Mouse (Mus musculus): Measurements from ENCODE around the gene Zswim3. TPM values are rescaled to one million over a fixed set of nuclear protein-coding genes. Genes with fewer than 3 reads are reported as not detected.
"Not testable (repeated sequence)": the region's sequence is repeated elsewhere in the genome, so short reads cannot be mapped to it uniquely, and the experiment has no call there.

The Zswim3 gene
- polyA plus RNA-seq, 1 experiment from 2014 or later, result 5.9 TPM

DNA sequence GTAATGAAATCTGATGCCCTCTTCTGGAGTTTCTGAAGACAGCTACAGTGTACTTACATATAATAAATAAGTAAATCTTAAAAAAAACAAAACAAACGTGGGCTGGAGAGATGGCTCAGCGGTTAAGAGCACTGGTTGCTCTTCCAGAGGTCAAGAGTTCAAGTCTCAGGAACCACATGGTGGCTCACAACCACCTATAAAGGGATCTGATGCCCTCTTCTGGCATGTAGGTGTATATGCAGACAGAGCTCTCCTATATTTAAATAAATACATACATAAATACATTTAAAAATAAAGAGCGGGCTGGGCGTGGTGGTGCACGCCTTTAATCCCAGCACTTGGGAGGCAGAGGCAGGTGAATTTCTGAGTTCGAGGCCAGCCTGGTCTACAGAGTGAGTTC lies 6.3 kb upstream of the Zswim3 start:
- H3K27ac ChIP-seq (replicated peaks in 1 of 2; ENCODE audit: control insufficient read depth in 1 of 2, insufficient read depth in 1 of 2, low read depth in 2 of 2, low read length in 2 of 2); H3K4me2 ChIP-seq (ENCODE audit: low read length); H3K27me3 ChIP-seq (ENCODE audit: control insufficient read depth, insufficient read depth, low read length); H3K4me3 ChIP-seq (ENCODE audit: control insufficient read depth in 1 of 2, insufficient read depth in 1 of 2, low read depth in 1 of 2, low read length in 2 of 2); H3K4me1 ChIP-seq (ENCODE audit: control insufficient read depth in 2 of 2, insufficient read depth in 2 of 2, low read length in 2 of 2); H3K9me3 ChIP-seq (ENCODE audit: control insufficient read depth, low read length); ATAC-seq (ENCODE audit: insufficient number of reproducible peaks, insufficient read depth, low FRiP score, low read depth); H3K9ac ChIP-seq (ENCODE audit: low read length): not testable (repeated sequence)
- 75% methylated on average over 6 of the region's 6 CpGs for WGBS
- peaks cover 86% of the 10 kb centered on the region for H3K36me3 ChIP-seq (ENCODE audit: control insufficient read depth, insufficient read depth, low read length)

DNA sequence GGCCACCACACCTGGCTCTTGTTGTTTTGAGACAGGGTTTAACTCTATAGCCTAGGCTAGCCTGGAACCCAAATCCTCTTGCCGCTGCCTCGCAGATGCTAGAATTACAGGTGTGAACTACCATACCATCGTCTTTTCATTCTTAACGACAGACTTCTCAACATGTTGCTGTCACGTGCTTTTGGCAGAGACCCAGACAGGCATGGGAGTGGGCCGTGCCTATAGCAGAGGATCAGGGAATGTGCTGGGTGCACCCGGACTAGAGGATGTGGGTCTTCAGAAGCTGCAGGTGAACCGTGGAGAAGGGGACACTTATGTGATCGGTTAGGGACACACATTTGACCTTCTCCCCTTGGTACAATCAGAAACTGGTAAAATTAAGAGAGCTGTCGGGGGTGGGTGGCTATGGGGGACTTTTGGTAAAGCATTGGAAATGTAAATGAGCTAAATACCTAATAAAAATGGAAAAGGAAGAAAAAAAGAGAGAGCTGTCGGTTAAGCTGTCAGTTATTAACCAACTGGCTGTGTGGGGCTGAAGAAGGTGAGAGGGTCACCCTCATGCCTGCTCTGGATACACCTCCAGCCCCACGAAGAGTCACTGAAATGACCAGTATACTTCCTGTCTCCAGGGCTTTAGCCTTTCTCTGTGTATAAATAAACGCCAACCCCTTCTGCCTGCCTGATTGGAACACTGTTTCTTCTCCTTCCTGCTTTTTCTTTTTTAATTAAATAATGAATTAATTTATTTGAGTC lies 4.5 kb upstream of the Zswim3 start:
- H3K4me2 ChIP-seq (ENCODE audit: low read length), result no peak overlapping the region
- no peak for ATAC-seq (ENCODE audit: insufficient number of reproducible peaks, insufficient read depth, low FRiP score, low read depth)

DNA sequence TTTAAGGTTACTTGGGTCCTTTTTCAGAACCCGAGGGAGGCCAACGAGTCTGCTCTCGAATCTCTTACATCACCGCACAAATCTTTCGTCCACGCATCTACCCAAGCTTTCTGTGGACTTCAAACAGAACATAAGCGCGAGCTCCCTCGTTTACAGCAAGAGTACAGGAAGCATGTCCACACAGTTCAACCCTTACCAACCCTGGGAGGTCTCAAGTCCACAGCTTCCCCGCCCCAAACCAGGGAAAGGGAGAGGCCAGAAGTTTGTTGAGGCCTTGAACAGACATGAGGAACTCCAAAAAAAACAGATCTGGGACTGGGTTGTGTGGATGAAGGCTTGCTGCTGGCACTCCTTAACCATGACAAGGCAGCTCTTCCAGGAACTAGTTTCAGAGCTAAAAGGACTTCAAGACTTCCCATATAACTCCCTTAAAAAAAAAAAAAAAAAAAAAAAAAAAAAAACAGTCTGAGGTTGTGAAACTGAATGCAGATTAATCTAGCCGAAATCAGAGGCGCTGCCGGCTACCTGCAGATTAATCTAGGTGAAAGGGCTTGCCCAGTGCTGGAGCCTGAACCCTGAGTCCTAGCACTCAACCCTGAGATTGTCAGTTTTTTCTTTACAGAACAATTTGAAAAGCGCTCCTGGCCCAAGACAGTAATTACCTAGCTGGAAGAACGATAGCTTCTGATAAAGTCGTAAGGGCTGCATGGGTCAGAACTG lies 1.5 kb upstream of the Zswim3 start:
- 87% methylated on average over 16 of the region's 16 CpGs for WGBS
- peak overlapping the region; percentile 92 for H3K9ac ChIP-seq (ENCODE audit: low read length)
- H3K27me3 ChIP-seq (ENCODE audit: control insufficient read depth, insufficient read depth, low read length), result no peaks in the 10 kb centered on the region
- peak overlapping the region in 1 of 2 experiments; percentile 94; a peak in 1 of 4 replicates for H3K4me3 ChIP-seq (ENCODE audit: control insufficient read depth in 1 of 2, insufficient read depth in 1 of 2, low read depth in 1 of 2, low read length in 2 of 2)
- peaks cover 4 to 16% of the 10 kb centered on the region in 2 experiments; a peak in 3 of 4 replicates for H3K4me1 ChIP-seq (ENCODE audit: control insufficient read depth in 2 of 2, insufficient read depth in 2 of 2, low read length in 2 of 2)
- peaks cover 41% of the 10 kb centered on the region for H3K36me3 ChIP-seq (ENCODE audit: control insufficient read depth, insufficient read depth, low read length)
- no peak for ATAC-seq (ENCODE audit: insufficient number of reproducible peaks, insufficient read depth, low FRiP score, low read depth)
- no peak overlapping the region for H3K27ac ChIP-seq (replicated peaks in 1 of 2; ENCODE audit: control insufficient read depth in 1 of 2, insufficient read depth in 1 of 2, low read depth in 2 of 2, low read length in 2 of 2)
- no peaks in the 10 kb centered on the region for H3K9me3 ChIP-seq (ENCODE audit: control insufficient read depth, low read length)
- H3K4me2 ChIP-seq (ENCODE audit: low read length), result peak overlapping the region; percentile 68

More for the DNA sequence above, 4.5 kb upstream of the Zswim3 start:
- Histone ChIP-seq H3K36me3 (ENCODE audit: control insufficient read depth, insufficient read depth, low read length) (peaks cover 69% of the 10 kb centered on the region), H3K27ac (replicated peaks in 1 of 2; ENCODE audit: control insufficient read depth in 1 of 2, insufficient read depth in 1 of 2, low read depth in 2 of 2, low read length in 2 of 2) (no peak overlapping the region), H3K4me3 (ENCODE audit: control insufficient read depth in 1 of 2, insufficient read depth in 1 of 2, low read depth in 1 of 2, low read length in 2 of 2) (no peak overlapping the region), H3K9ac (ENCODE audit: low read length) (no peak overlapping the region), H3K27me3 (ENCODE audit: control insufficient read depth, insufficient read depth, low read length) (no peaks in the 10 kb centered on the region), H3K9me3 (ENCODE audit: control insufficient read depth, low read length) (no peaks in the 10 kb centered on the region), H3K4me1 (ENCODE audit: control insufficient read depth in 2 of 2, insufficient read depth in 2 of 2, low read length in 2 of 2) (peaks cover 4 to 9% of the 10 kb centered on the region in 2 experiments; a peak in 3 of 4 replicates)
- WGBS, result 81% methylated on average over 13 of the region's 13 CpGs

DNA sequence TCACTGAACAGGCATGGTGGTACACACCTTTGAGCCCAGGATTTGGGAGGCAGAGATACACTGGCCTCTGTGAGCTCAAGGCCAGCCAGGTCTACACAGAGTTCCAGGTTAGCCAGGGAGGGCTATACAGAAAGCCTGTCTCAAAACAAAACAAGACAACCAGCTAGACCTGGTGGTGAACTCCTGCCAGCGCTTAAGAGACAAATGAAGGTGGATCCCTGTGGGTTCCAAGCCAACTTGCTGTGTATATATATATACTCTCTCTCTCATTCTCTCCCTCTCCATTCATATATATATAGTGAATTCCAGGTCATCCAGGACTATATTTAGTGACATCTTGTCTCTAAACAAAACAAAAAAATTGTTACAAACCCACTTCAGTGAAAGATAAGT lies 981 bp upstream of the Zswim3 start:
- Histone ChIP-seq H3K9ac (ENCODE audit: low read length) (peak overlapping the region; percentile 92), H3K9me3 (ENCODE audit: control insufficient read depth, low read length) (no peaks in the 10 kb centered on the region), H3K4me3 (ENCODE audit: control insufficient read depth in 1 of 2, insufficient read depth in 1 of 2, low read depth in 1 of 2, low read length in 2 of 2) (peak overlapping the region; percentile 85 to 94), H3K4me1 (ENCODE audit: control insufficient read depth in 2 of 2, insufficient read depth in 2 of 2, low read length in 2 of 2) (peaks cover 4 to 16% of the 10 kb centered on the region in 2 experiments; a peak in 3 of 4 replicates), H3K27me3 (ENCODE audit: control insufficient read depth, insufficient read depth, low read length) (no peaks in the 10 kb centered on the region), H3K4me2 (ENCODE audit: low read length) (peak overlapping the region; percentile 68), H3K36me3 (ENCODE audit: control insufficient read depth, insufficient read depth, low read length) (peaks cover 43% of the 10 kb centered on the region), H3K27ac (replicated peaks in 1 of 2; ENCODE audit: control insufficient read depth in 1 of 2, insufficient read depth in 1 of 2, low read depth in 2 of 2, low read length in 2 of 2) (peak overlapping the region in 1 of 2 experiments; percentile 82; a peak in 2 of 4 replicates)
- 52% methylated on average over 1 of the region's 1 CpGs for WGBS
- ATAC-seq (ENCODE audit: insufficient number of reproducible peaks, insufficient read depth, low FRiP score, low read depth), result no peak

DNA sequence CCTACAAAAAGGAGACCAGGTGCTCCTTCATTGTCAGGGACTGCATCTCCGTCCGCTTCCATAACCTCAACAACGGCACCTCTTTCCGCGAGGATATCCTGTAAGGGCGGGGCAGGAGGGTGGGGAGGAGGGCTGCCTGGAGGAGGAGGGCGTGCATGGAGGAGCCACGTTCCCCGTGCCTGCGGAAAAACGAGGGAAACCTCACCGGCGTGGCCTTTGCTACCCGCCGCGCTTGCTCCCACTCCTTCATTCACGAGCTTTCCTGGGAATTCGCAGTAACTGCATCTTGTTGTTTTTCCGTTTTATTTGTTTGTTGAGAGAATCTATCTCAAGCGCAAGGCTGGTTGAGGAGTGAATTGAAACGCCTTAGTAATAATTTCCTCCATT lies 427 bp downstream of the Zswim3 start:
- Histone ChIP-seq H3K9ac (ENCODE audit: low read length) (peak overlapping the region; percentile 82), H3K27ac (replicated peaks in 1 of 2; ENCODE audit: control insufficient read depth in 1 of 2, insufficient read depth in 1 of 2, low read depth in 2 of 2, low read length in 2 of 2) (peak overlapping the region; percentile 69 to 76), H3K9me3 (ENCODE audit: control insufficient read depth, low read length) (no peaks in the 10 kb centered on the region), H3K4me2 (ENCODE audit: low read length) (peak overlapping the region; percentile 92), H3K27me3 (ENCODE audit: control insufficient read depth, insufficient read depth, low read length) (no peaks in the 10 kb centered on the region), H3K4me1 (ENCODE audit: control insufficient read depth in 2 of 2, insufficient read depth in 2 of 2, low read length in 2 of 2) (peaks cover 4 to 16% of the 10 kb centered on the region in 2 experiments; a peak in 3 of 4 replicates), H3K4me3 (ENCODE audit: control insufficient read depth in 1 of 2, insufficient read depth in 1 of 2, low read depth in 1 of 2, low read length in 2 of 2) (peak overlapping the region; percentile 78 to 94), H3K36me3 (ENCODE audit: control insufficient read depth, insufficient read depth, low read length) (peaks cover 36% of the 10 kb centered on the region)
- ATAC-seq (ENCODE audit: insufficient number of reproducible peaks, insufficient read depth, low FRiP score, low read depth), result peak; percentile 51
- WGBS, result under 1% methylated on average over 21 of the region's 21 CpGs

DNA sequence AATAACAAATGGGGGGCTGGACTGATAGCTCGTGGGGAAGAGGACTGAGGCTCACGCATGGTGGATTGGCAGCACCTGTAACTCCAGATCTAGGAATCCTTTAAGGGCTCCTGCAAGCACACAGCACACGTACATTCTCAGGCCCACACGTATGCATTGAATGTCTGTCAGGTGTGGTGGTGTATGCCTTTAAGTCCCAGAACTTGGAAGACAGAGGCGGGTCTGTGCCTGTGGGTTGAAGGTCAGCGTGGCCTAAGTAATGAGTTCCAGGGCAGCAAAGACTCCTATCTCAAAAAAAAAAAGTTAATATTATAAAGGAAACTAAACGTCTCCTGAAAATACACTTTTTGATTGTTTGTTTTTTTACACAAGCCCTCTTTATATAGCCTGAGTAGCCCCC lies 1.7 kb downstream of the Zswim3 start:
- ATAC-seq (ENCODE audit: insufficient number of reproducible peaks, insufficient read depth, low FRiP score, low read depth), result no peak

DNA sequence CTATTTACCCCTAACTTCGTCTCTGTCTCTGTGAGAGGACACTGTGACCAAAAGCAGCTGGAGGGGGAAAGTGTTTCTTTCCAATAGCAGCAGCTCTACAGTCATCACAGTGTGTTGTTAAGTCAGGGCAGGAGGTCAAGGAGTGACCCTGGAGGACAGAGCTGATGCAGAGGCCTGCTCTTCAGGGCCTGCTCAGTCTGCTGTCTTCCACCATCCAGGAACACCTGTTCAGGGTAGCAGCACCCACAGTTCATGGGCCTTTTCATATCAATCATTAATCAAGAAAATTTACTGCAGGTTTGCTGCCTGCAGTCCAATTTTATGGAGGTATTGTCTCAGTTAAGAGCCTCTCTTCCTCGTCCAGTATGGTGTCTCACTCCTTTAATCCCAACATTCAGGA lies 8.7 kb downstream of the Zswim3 start:
- Histone ChIP-seq H3K9ac (ENCODE audit: low read length) (no peak overlapping the region), H3K36me3 (ENCODE audit: control insufficient read depth, insufficient read depth, low read length) (peaks cover 13% of the 10 kb centered on the region), H3K4me2 (ENCODE audit: low read length) (no peak overlapping the region), H3K9me3 (ENCODE audit: control insufficient read depth, low read length) (no peaks in the 10 kb centered on the region), H3K27ac (replicated peaks in 1 of 2; ENCODE audit: control insufficient read depth in 1 of 2, insufficient read depth in 1 of 2, low read depth in 2 of 2, low read length in 2 of 2) (no peak overlapping the region), H3K4me3 (ENCODE audit: control insufficient read depth in 1 of 2, insufficient read depth in 1 of 2, low read depth in 1 of 2, low read length in 2 of 2) (no peak overlapping the region), H3K27me3 (ENCODE audit: control insufficient read depth, insufficient read depth, low read length) (no peaks in the 10 kb centered on the region), H3K4me1 (ENCODE audit: control insufficient read depth in 2 of 2, insufficient read depth in 2 of 2, low read length in 2 of 2) (peaks cover 7 to 14% of the 10 kb centered on the region in 2 experiments)
- ATAC-seq (ENCODE audit: insufficient number of reproducible peaks, insufficient read depth, low FRiP score, low read depth), result no peak
- 74% methylated on average over 2 of the region's 2 CpGs for WGBS

More for the DNA sequence above, 1.7 kb downstream of the Zswim3 start:
- H3K9me3 ChIP-seq (ENCODE audit: control insufficient read depth, low read length), result no peaks in the 10 kb centered on the region
- peaks cover 4 to 16% of the 10 kb centered on the region in 2 experiments; a peak in 3 of 4 replicates for H3K4me1 ChIP-seq (ENCODE audit: control insufficient read depth in 2 of 2, insufficient read depth in 2 of 2, low read length in 2 of 2)
- no peak overlapping the region for H3K4me2 ChIP-seq (ENCODE audit: low read length)
- H3K27ac ChIP-seq (replicated peaks in 1 of 2; ENCODE audit: control insufficient read depth in 1 of 2, insufficient read depth in 1 of 2, low read depth in 2 of 2, low read length in 2 of 2), result no peak overlapping the region
- H3K27me3 ChIP-seq (ENCODE audit: control insufficient read depth, insufficient read depth, low read length), result no peaks in the 10 kb centered on the region
- WGBS, result 71% methylated on average over 7 of the region's 7 CpGs
- peaks cover 28% of the 10 kb centered on the region for H3K36me3 ChIP-seq (ENCODE audit: control insufficient read depth, insufficient read depth, low read length)
- no peak overlapping the region for H3K9ac ChIP-seq (ENCODE audit: low read length)
- H3K4me3 ChIP-seq (ENCODE audit: control insufficient read depth in 1 of 2, insufficient read depth in 1 of 2, low read depth in 1 of 2, low read length in 2 of 2), result no peak overlapping the region
